Mouse (Mus musculus) hindbrain, embryonic 13.5 days (tissue): ENCODE results near the gene Bst2. TPM values are rescaled to one million over a fixed set of nuclear protein-coding genes. Genes with fewer than 3 reads are reported as not detected.
A peak's percentile ranks its signal among the peaks of the same experiment; 100 is the strongest.

Source experiments
- ATAC-seq: fragments of 200-750 bp; cut with Nextera tagmentation; 2 replicates; pipeline ENCODE4 v1.8.0; 2017; ENCODE audit warnings: moderate TSS enrichment; ENCODE audit not compliant: low FRiP score
- H3K27ac ChIP-seq: fragments of 300-500 bp; sonication (generic); 2 replicates; pipeline ENCODE4 v1.5.1; 2015; ENCODE audit warnings: inconsistent platforms, mild to moderate bottlenecking, moderate library complexity
- H3K27me3 ChIP-seq: fragments of 300-500 bp; sonication (generic); 2 replicates; pipeline ENCODE4 v1.6.1; 2015; ENCODE audit warnings: mild to moderate bottlenecking, inconsistent platforms
- H3K36me3 ChIP-seq: fragments of 300-500 bp; sonication (generic); 2 replicates; pipeline ENCODE4 v1.6.1; 2015; ENCODE audit warnings: mild to moderate bottlenecking, inconsistent platforms
- H3K4me1 ChIP-seq: fragments of 300-500 bp; sonication (generic); replicated peaks from 2 replicates; pipeline ENCODE4 v1.6.1; 2015; ENCODE audit warnings: inconsistent platforms
- H3K4me2 ChIP-seq: fragments of 300-500 bp; sonication (generic); 2 replicates; pipeline ENCODE4 v1.6.1; 2015; ENCODE audit warnings: inconsistent platforms, mild to moderate bottlenecking, moderate library complexity
- H3K4me3 ChIP-seq: fragments of 300-500 bp; sonication (generic); 2 replicates; pipeline ENCODE4 v1.5.1; 2015; ENCODE audit warnings: mild to moderate bottlenecking, inconsistent platforms
- H3K9ac ChIP-seq: fragments of 300-500 bp; sonication (generic); 2 replicates; pipeline ENCODE4 v1.6.1; 2015; ENCODE audit warnings: mild to moderate bottlenecking, inconsistent platforms
- H3K9me3 ChIP-seq: fragments of 300-500 bp; sonication (generic); 2 replicates; pipeline ENCODE4 v1.6.1; 2016; ENCODE audit warnings: inconsistent platforms
- WGBS: fragments of 180-500 bp; shearing (Covaris S2); methylation state at CpG from one replicate; pipeline ENCODE4 v1.1.7; 2015; 5-methylcytosine and 5-hydroxymethylcytosine counted together
- polyA plus RNA-seq: library from polyadenylated mRNA; unstranded; fragments of >200 nt; fragmentation: Nextera tagmentation; extraction: Ambion mirVana; gene quantifications from 2 replicates; pipeline ENCODE4 v1.2.1, GENCODE M21; 2015

The Bst2 gene
- polyA plus RNA-seq, 1 experiment from 2014 or later: 17.2 TPM

GRCm38 (mm10) chr8:71487691-71488445 lies 49.4 kb downstream of the Bst2 start, which contains the start of gene Gtpbp3:
Gene Gtpbp3, plus strand, starts transcription at chr8:71488103.
- H3K4me1 ChIP-seq: peaks cover 58% of the 10 kb centered on the region
- peak within 1 kb of the TSS; percentile 83 for H3K9ac ChIP-seq
- WGBS: under 1% methylated on average over 33 of the region's 33 CpGs
- peak within 1 kb of the TSS; percentile 58 for H3K27ac ChIP-seq
- H3K36me3 ChIP-seq: peaks cover 48% of the 10 kb centered on the region
- peak; percentile 9; the same call in 1 of the 2 replicates for ATAC-seq
- peak within 1 kb of the TSS; percentile 82 for H3K4me3 ChIP-seq
- H3K4me2 ChIP-seq: peak within 1 kb of the TSS; percentile 100
- H3K27me3 ChIP-seq: no peaks in the 10 kb centered on the region
- no peaks in the 10 kb centered on the region for H3K9me3 ChIP-seq

- no peak for ATAC-seq
- Histone ChIP-seq H3K4me3 (peak overlapping the region; percentile 88), H3K4me2 (peak overlapping the region; percentile 73), H3K36me3 (peaks cover 50% of the 10 kb centered on the region), H3K4me1 (peaks cover 74% of the 10 kb centered on the region), H3K27me3 (0 out of 2 replicates have a peak, but pooled peaks cover 3% of the 10 kb centered on the region), H3K9ac (peak overlapping the region; percentile 40; the same call in 1 of the 2 replicates), H3K9me3 (no peaks in the 10 kb centered on the region), H3K27ac (peak overlapping the region; percentile 89)
- WGBS: 25% methylated on average over 7 of the region's 7 CpGs
These were observed 51.1 kb downstream of the Bst2 start for GRCm38 (mm10) chr8:71486136-71486529.

GRCm38 (mm10) chr8:71485142-71486135 lies 51.8 kb downstream of the Bst2 start, which contains the start of gene Ano8:
Gene Ano8, minus strand, starts transcription at chr8:71485963.
- H3K9ac ChIP-seq: peak within 1 kb of the TSS; percentile 99
- 6% methylated on average over 56 of the region's 58 CpGs for WGBS
- H3K4me2 ChIP-seq: peak within 1 kb of the TSS; percentile 73
- H3K27ac ChIP-seq: peak within 1 kb of the TSS; percentile 89
- no peaks in the 10 kb centered on the region for H3K9me3 ChIP-seq
- peaks cover 50% of the 10 kb centered on the region for H3K36me3 ChIP-seq
- peak; percentile 81 for ATAC-seq
- H3K27me3 ChIP-seq: 0 out of 2 replicates have a peak, but pooled peaks cover 5% of the 10 kb centered on the region
- H3K4me3 ChIP-seq: peak within 1 kb of the TSS; percentile 88
- H3K4me1 ChIP-seq: peaks cover 81% of the 10 kb centered on the region

GRCm38 (mm10) chr8:71484736-71485135 lies 52.5 kb downstream of the Bst2 start:
- Histone ChIP-seq H3K27ac (no peak overlapping the region), H3K9me3 (no peaks in the 10 kb centered on the region), H3K4me2 (peak overlapping the region; percentile 73), H3K9ac (peak overlapping the region; percentile 99), H3K36me3 (peaks cover 51% of the 10 kb centered on the region), H3K4me3 (peak overlapping the region; percentile 88), H3K27me3 (0 out of 2 replicates have a peak, but pooled peaks cover 7% of the 10 kb centered on the region), H3K4me1 (peaks cover 75% of the 10 kb centered on the region)
- no peak for ATAC-seq
- WGBS: 96% methylated on average over 19 of the region's 19 CpGs

Other genes with a start within 250 kb of the Bst2 start
- gene Use1, start 170.6 kb downstream of the Bst2 start, polyA plus RNA-seq: 109 and 112 TPM in 2 replicates
- gene Ocel1, start 166.2 kb downstream of the Bst2 start, polyA plus RNA-seq: 4.6 and 6.2 TPM in 2 replicates
- gene Nr2f6, start 155.5 kb downstream of the Bst2 start, polyA plus RNA-seq: 20.2 and 21.3 TPM in 2 replicates
- 6.2 and 7.1 TPM in 2 replicates for gene Ushbp1, start 141.7 kb downstream of the Bst2 start, polyA plus RNA-seq
- gene Babam1, start 140.6 kb downstream of the Bst2 start, polyA plus RNA-seq: 83.3 and 90.9 TPM in 2 replicates
- gene Ankle1, start 131.4 kb downstream of the Bst2 start, polyA plus RNA-seq: 9.5 and 10.3 TPM in 2 replicates
- gene Abhd8, start 73.8 kb downstream of the Bst2 start, polyA plus RNA-seq: 127 and 136 TPM in 2 replicates
- 222 and 230 TPM in 2 replicates for gene Mrpl34, start 72.5 kb downstream of the Bst2 start, polyA plus RNA-seq
- gene Dda1, start 68.3 kb downstream of the Bst2 start, polyA plus RNA-seq: 212 and 214 TPM in 2 replicates
- gene Ano8, start 51.5 kb downstream of the Bst2 start, polyA plus RNA-seq: 6.6 and 7.1 TPM in 2 replicates
- gene Gtpbp3, start 49.4 kb downstream of the Bst2 start, polyA plus RNA-seq: 13.7 and 14.3 TPM in 2 replicates
- 13.8 and 14.0 TPM in 2 replicates for gene Plvap, start 25.7 kb downstream of the Bst2 start, polyA plus RNA-seq
- gene Ccdc194, start 11.7 kb downstream of the Bst2 start, polyA plus RNA-seq: 0.31 and 0.49 TPM in 2 replicates
- gene Mvb12a, start 5.5 kb upstream of the Bst2 start, polyA plus RNA-seq: 55.3 and 59.6 TPM in 2 replicates
- gene Tmem221, start 21.4 kb upstream of the Bst2 start, polyA plus RNA-seq: 0.19 TPM in 1 of 2 replicates, not detected in the other
- gene Nxnl1, start 29.1 kb upstream of the Bst2 start, polyA plus RNA-seq: not detected in 2 replicates
- gene Slc27a1, start 31.4 kb upstream of the Bst2 start, polyA plus RNA-seq: 78.5 and 81.9 TPM in 2 replicates
- gene Pgls, start 54.7 kb upstream of the Bst2 start, polyA plus RNA-seq: 197 and 204 TPM in 2 replicates
- gene Fam129c, start 60.2 kb upstream of the Bst2 start, polyA plus RNA-seq: 6.9 and 8.2 TPM in 2 replicates
- 57.5 and 63.2 TPM in 2 replicates for gene Colgalt1, start 73.5 kb upstream of the Bst2 start, polyA plus RNA-seq
- 18.0 and 18.9 TPM in 2 replicates for gene Unc13a, start 134.3 kb upstream of the Bst2 start, polyA plus RNA-seq
- 3.5 TPM in 2 replicates for gene Jak3, start 138.8 kb upstream of the Bst2 start, polyA plus RNA-seq
- 0.31 and 0.79 TPM in 2 replicates for gene Insl3, start 151.8 kb upstream of the Bst2 start, polyA plus RNA-seq
- gene B3gnt3, start 164.3 kb upstream of the Bst2 start, polyA plus RNA-seq: 0.32 and 0.34 TPM in 2 replicates
- 62.2 and 68.2 TPM in 2 replicates for gene Fcho1, start 188.3 kb upstream of the Bst2 start, polyA plus RNA-seq